Mouse (Mus musculus) embryonic fibroblast, embryonic 13.5 days (primary cell): ENCODE measurements at regions not wholly inside any gene's neighbourhood (a gene's known extent, or its start where the extent isn't known, plus 50 kb on each side); places are given as distances from the start of the nearest gene placed in this dataset.

Source experiments
- CTCF ChIP-seq: IDR thresholded peaks from 2 replicates; pipeline ENCODE4 v1.5.1; 2011; ENCODE audit warnings: mild to moderate bottlenecking, control low read depth, low read length, moderate library complexity, borderline replicate concordance; ENCODE audit not compliant: insufficient read depth
- POLR2A ChIP-seq: IDR thresholded peaks from 2 replicates; pipeline ENCODE4 v1.6.1; 2011; ENCODE audit warnings: low read depth, mild to moderate bottlenecking, control low read depth, low read length, moderate library complexity

- TF ChIP-seq POLR2A (no peak), CTCF (no peak)
Measured at GRCm38 (mm10) chr8:74344010-74344409, 529.0 kb upstream of the Isx start.
